Mouse (Mus musculus): ENCODE data around the gene Ptk7. TPM values are rescaled to one million over a fixed set of nuclear protein-coding genes. Genes with fewer than 3 reads are reported as not detected.
A peak's percentile ranks its signal among the peaks of the same experiment; 100 is the strongest.

Gene Ptk7
- polyA plus RNA-seq, 1 experiment from 2014 or later, result 86.6 TPM

DNA sequence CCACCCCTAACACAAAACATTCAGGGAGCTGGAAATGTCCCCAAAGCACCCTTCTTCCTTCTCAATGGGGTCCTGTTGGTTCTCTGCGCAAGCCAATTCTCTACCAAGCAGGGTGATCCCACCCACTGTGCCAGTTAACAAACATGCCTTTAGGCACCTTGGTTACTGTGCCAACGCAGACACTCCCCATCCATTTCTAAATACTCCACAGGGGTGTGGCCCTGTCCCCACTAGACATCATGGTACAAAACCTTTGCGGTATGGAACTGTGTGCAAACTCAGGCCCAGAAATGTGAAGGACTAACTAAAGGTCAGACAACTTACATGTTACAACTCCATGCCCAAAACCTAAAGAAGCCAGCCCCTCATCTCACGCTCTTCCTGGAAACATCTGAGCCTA lies 36.2 kb downstream of the Ptk7 start:
- no peak for TF ChIP-seq CTCF (IDR thresholded peaks at IDR 0.05)
- H3K27me3 ChIP-seq, result no peaks in the 10 kb centered on the region
- ATAC-seq, result no peak
- ChIA-PET CTCF (interaction anchor here (1.1 kb wide), 1 partner anchor 13 kb away, joined by 3 read pairs; no protein-coding TSS in a partner anchor), POLR2A (interaction anchor here (1.5 kb wide), 1 partner anchor 37 kb away, joined by 3 read pairs; no protein-coding TSS in a partner anchor)
- DNase-seq (ENCODE audit: low read depth, low spot score), result no peak
- in situ Hi-C loops (cut with MboI; ENCODE audit: low pct_unique_long_range_greater_than_20kb), result no loop called here

DNA sequence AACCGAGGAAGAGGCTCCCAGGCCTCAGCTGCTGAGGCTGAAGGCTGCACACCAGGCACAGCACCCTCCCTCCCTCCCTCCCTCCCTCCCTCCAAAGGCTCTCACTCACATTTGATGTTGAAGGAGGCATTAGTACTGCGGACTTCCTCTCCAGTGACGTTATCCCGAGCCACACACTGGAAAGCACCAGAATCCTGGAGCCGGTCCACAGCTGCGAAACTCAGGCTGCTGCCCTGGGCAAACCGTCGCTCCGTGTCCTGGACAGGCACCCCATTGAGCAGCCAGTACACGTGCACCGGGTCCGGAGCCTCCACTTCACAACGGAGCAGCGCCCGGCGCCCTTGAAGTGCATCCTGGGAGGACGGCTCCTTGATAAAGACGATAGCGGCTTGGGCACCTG lies 37.9 kb downstream of the Ptk7 start:
- CTCF ChIA-PET, result no interaction called here

DNA sequence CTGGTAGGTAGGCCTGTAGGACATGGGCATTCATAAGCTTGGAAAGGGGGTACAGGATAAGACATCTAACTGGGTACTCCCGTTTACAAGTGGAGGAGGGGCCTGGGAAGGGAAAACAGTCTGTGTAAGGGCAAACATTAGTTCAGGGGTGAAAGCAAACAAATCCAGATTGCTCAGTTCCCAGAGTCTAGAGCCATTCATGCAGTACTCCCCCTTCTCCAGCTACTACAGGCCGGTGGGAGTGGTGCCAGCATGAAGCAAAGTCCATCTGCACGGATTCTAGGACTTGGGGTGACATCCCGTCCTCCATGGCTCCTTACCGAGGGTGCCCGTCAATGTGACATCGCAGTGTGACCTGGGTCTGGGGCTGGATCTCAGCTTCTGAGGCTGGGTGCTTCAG lies 38.9 kb downstream of the Ptk7 start:
- CTCF ChIA-PET, result no interaction called here
- TF ChIP-seq CTCF (IDR thresholded peaks at IDR 0.05), result no peak
- no peaks in the 10 kb centered on the region for H3K27me3 ChIP-seq
- ATAC-seq (no peak), DNase-seq (ENCODE audit: low read depth, low spot score) (no peak)
- POLR2A ChIA-PET, result no interaction called here
- in situ Hi-C loops (cut with MboI; ENCODE audit: low pct_unique_long_range_greater_than_20kb), result no loop called here

More for the DNA sequence above, 37.9 kb downstream of the Ptk7 start:
- in situ Hi-C loops (cut with MboI; ENCODE audit: low pct_unique_long_range_greater_than_20kb), result no loop called here
- no peaks in the 10 kb centered on the region for H3K27me3 ChIP-seq
- POLR2A ChIA-PET, result no interaction called here
- TF ChIP-seq CTCF (IDR thresholded peaks at IDR 0.05), result no peak
- no peak for DNase-seq (ENCODE audit: low read depth, low spot score)
- ATAC-seq, result no peak

DNA sequence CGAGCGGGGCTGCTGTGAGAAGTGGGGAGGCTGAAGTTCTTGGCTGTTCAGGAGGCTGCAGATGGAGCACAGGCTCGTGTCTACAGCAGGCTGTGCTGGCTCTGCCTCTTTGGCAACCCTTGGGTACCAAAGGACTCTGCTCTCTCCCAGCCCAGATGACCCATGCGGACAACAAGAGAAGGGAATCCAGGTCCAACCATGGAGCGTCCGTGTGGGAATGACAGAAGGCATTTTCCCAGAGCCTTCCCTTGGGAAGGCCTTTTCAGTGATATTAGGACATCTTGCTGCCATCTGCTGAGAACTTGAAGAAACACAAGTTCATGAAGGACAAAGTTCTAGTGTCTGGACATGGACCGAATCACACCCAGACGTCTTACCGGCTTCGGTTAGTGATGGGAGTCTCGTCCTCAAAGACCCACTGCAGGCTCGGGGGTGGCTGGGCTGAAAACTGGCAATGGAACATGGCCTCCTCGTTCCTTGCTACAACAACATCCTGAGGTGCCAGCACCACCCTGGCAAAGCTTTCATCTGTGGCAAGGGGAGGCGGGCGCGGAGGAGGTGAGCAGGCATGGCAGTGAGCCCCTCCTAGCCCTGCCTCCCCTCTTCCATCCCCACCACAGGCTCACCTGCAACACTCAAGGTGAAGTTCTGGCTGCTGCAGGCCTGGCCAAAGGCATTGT lies 39.5 kb downstream of the Ptk7 start:
- no peak for ATAC-seq
- no peak for TF ChIP-seq CTCF (IDR thresholded peaks at IDR 0.05)
- H3K27me3 ChIP-seq, result no peaks in the 10 kb centered on the region
- in situ Hi-C loops (cut with MboI; ENCODE audit: low pct_unique_long_range_greater_than_20kb), result no loop called here
- ChIA-PET POLR2A (no interaction called here), CTCF (no interaction called here)
- no peak for DNase-seq (ENCODE audit: low read depth, low spot score)

DNA sequence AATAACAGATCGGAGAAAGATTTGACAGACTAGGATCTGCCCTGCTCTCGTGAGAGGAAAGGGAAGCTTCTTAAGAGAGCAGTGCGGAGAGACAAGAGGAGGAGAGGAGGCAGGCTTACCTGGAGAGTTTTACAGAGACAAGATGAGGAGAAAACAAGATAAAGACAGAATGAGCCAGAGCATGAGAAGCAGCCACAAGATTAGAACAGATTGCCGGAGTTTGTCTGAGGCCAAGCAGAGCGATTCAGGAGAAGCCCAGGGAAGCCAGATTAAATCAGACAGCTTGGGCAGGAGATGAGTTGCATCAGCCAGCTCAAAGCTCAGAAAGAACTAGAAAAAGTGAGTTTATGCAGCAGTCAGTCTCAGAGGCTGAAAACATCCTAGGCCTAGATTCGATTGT lies 40.4 kb downstream of the Ptk7 start:
- ATAC-seq (no peak), DNase-seq (ENCODE audit: low read depth, low spot score) (no peak)
- no peak for TF ChIP-seq CTCF (IDR thresholded peaks at IDR 0.05)
- POLR2A ChIA-PET, result no interaction called here
- CTCF ChIA-PET, result no interaction called here
- no peaks in the 10 kb centered on the region for H3K27me3 ChIP-seq
- in situ Hi-C loops (cut with MboI; ENCODE audit: low pct_unique_long_range_greater_than_20kb), result no loop called here

DNA sequence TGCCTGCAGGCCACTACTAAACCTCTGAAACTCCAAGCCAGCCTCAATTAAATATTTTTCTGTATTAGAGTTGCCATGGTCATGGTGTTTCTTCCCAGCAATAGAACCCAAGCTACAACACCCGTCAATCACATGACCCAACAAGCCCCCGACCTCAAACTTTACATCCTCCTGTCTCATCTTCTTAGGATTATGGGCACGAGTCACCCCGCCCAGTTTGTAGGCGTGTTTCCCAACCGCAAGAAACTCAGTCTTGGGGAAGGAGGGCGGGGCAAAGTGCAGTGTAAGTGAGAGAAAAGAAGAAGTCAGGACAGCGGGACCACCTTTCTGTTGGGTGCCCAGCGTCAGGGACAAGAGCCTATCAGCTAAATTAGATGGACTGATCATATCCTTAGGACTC lies 41.1 kb downstream of the Ptk7 start:
- H3K27me3 ChIP-seq, result no peaks in the 10 kb centered on the region
- DNase-seq (ENCODE audit: low read depth, low spot score), result no peak
- in situ Hi-C loops (cut with MboI; ENCODE audit: low pct_unique_long_range_greater_than_20kb), result no loop called here
- CTCF ChIA-PET, result interaction anchor here (1.5 kb wide), 1 partner anchor 12 kb away, joined by 5 read pairs; no protein-coding TSS in a partner anchor
- no peak for TF ChIP-seq CTCF (IDR thresholded peaks at IDR 0.05)
- POLR2A ChIA-PET, result no interaction called here
- ATAC-seq, result no peak

DNA sequence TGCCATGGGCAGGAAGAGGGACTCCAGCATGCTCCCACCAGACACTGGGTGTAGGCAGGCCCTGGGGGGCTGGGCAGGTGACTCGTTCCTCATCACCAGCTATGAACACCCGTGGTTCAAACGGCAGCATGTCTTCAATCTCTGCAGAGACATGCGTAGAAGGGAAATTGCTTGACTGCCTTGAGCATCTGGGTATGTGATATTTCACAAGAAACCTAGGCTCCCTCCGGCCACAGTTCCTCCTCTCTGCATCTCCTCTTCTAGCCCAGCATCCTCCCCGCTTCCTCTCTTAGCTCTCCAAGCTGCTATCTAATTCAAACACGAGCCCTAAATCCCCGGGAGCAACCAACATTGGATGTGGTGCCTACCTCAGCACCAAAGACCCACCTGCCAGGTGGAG lies 43.0 kb downstream of the Ptk7 start:
- CTCF ChIA-PET, result interaction anchor here (1.4 kb wide), 1 partner anchor 34 kb away, joined by 4 read pairs; no protein-coding TSS in a partner anchor
- POLR2A ChIA-PET, result no interaction called here
- H3K27me3 ChIP-seq, result no peaks in the 10 kb centered on the region
- TF ChIP-seq CTCF (IDR thresholded peaks at IDR 0.05), result no peak
- DNase-seq (ENCODE audit: low read depth, low spot score) (no peak), ATAC-seq (no peak)
- in situ Hi-C loops (cut with MboI; ENCODE audit: low pct_unique_long_range_greater_than_20kb), result no loop called here

DNA sequence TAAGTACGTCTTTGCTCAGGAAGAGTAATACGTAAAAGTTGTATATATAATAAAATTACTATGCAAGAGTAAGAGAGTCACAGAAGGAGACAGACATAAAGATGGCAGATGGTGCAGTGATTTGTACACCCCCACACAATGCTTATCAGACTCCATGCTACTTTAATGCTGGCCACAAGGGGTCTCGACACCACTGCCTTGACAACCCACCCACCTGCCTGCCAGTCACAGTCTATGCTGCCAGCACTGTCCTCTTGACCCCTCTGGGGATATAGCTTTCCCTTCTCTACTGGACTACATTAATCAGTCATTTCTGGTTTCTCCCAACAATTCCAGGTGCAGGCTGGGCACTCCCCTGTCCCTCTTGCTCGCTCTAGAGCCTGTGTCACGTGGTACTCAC lies 50.7 kb downstream of the Ptk7 start:
- in situ Hi-C loops (cut with MboI; ENCODE audit: low pct_unique_long_range_greater_than_20kb), result no loop called here
- ChIA-PET CTCF (interaction anchor here (1.8 to 2.3 kb wide), 2 partner anchors 11 to 21 kb away, joined by 5 read pairs; no protein-coding TSS in a partner anchor), POLR2A (interaction anchor here (0.5 kb wide), 1 partner anchor 35 kb away, joined by 3 read pairs; no protein-coding TSS in a partner anchor)
- H3K27me3 ChIP-seq, result no peaks in the 10 kb centered on the region
- ATAC-seq, result no peak
- no peak for DNase-seq (ENCODE audit: low read depth, low spot score)
- no peak for TF ChIP-seq CTCF (IDR thresholded peaks at IDR 0.05)

DNA sequence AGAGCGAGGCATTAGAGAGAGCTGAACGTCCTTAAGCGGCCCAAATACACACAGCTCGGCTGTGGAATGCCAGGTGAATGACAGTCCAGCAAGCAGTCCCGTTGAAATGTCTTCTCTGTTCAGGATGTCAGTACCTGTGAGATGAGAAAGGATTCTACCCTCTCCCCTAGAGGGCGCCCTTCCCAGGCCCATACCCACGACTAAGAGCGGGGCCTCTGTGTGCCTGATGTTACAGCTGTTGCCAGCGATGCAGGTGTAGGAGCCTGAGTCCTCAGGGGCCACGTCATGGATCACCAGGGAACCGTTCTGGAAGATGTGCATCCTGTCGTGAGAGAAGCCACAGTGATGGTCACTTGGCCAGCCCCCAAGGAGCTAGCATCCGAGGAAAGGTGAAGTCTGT lies 53.2 kb downstream of the Ptk7 start:
- ATAC-seq (no peak), DNase-seq (ENCODE audit: low read depth, low spot score) (no peak)
- H3K27me3 ChIP-seq, result no peaks in the 10 kb centered on the region
- ChIA-PET CTCF (interaction anchor here (0.9 to 2.3 kb wide), 6 partner anchors 8 to 56 kb away, joined by 3 to 7 read pairs (median 4); no protein-coding TSS in a partner anchor), POLR2A (no interaction called here)
- in situ Hi-C loops (cut with MboI; ENCODE audit: low pct_unique_long_range_greater_than_20kb), result no loop called here
- TF ChIP-seq CTCF (IDR thresholded peaks at IDR 0.05), result peak; percentile 81

DNA sequence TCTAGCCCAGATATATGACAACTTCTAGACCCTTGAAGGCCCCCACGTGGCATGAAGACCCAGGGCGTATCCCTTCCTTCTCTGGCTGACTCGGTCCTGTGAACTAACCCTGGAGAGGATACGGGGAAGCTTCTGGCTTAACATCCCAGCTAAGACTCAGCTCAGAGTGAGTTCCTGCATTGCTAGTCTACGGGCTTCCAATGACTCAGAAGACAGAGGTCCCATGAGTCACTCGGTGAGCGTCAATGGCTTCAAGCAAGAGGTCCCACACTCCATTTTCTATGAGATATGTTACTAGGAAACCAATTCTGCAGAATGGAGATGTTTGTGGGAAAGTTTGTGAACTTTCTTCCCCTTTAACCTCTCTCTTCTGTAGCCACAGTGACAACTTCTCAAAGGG lies 54.8 kb downstream of the Ptk7 start:
- H3K27me3 ChIP-seq, result no peaks in the 10 kb centered on the region
- TF ChIP-seq CTCF (IDR thresholded peaks at IDR 0.05), result no peak
- CTCF ChIA-PET, result no interaction called here
- in situ Hi-C loops (cut with MboI; ENCODE audit: low pct_unique_long_range_greater_than_20kb), result no loop called here
- DNase-seq (ENCODE audit: low read depth, low spot score) (no peak), ATAC-seq (no peak)
- POLR2A ChIA-PET, result no interaction called here

DNA sequence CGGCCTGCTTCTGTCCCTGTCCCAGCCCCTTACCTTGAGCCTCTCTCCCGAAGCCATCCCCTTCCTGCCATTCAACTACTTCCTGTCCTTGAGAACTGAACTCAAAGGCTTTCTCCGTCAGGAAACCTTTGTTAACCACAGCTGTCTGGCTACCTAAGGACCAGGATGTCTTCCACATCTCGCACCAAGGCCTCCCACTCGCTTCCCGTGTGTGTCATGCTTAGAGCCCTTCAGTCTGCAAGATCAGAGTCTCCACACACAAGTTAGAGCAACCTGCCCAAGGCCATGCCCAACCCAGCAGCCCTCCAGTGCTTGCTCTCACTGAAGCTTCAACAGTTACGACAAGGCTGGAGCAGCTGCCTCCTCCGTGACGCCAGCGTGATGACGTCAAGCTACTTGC lies 58.3 kb downstream of the Ptk7 start:
- CTCF ChIA-PET, result no interaction called here
- POLR2A ChIA-PET, result no interaction called here
- H3K27me3 ChIP-seq, result no peaks in the 10 kb centered on the region
- in situ Hi-C loops (cut with MboI; ENCODE audit: low pct_unique_long_range_greater_than_20kb), result no loop called here
- no peak for ATAC-seq
- DNase-seq (ENCODE audit: low read depth, low spot score), result no peak
- no peak for TF ChIP-seq CTCF (IDR thresholded peaks at IDR 0.05)

DNA sequence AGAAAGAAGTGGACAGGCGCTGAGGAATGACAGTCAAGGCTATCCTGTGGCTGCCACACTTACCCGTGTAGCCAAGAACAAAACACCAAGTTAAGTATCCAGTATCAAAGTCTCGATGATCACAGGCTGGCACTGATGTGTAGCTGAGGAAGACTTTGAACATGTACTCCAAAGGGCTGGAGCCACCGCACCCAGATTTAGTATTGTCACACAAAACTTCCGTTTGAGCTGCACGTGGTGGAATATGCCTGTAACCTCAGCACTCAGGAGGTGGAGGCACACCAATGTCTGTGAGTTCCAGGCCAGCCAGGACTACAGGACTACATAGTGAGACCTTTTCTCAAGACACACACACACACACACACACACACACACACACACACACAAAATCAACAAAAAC lies 70.2 kb downstream of the Ptk7 start:
- no peak for TF ChIP-seq CTCF (IDR thresholded peaks at IDR 0.05)
- ChIA-PET POLR2A (no interaction called here), CTCF (interaction anchor here (0.7 to 1.0 kb wide), 2 partner anchors 14 to 21 kb away, joined by 3 to 4 read pairs; no protein-coding TSS in a partner anchor)
- in situ Hi-C loops (cut with MboI; ENCODE audit: low pct_unique_long_range_greater_than_20kb), result no loop called here
- ATAC-seq (no peak), DNase-seq (ENCODE audit: low read depth, low spot score) (no peak)
- no peaks in the 10 kb centered on the region for H3K27me3 ChIP-seq
